Mouse (Mus musculus) liver, embryonic 14.5 days (tissue): ENCODE measurements at regions not wholly inside any gene's neighbourhood (a gene's known extent, or its start where the extent isn't known, plus 50 kb on each side); places are given as distances from the start of the nearest gene placed in this dataset.

ENCODE experiments used
- ATAC-seq: fragments of 200-750 bp; cut with Nextera tagmentation; 2 replicates; pipeline ENCODE4 v1.8.0; 2017; ENCODE audit warnings: moderate number of reproducible peaks, mild to moderate bottlenecking, moderate library complexity; ENCODE audit not compliant: insufficient read depth
- DNase-seq, 3 experiments: peaks; one replicate each; pipeline ENCODE4 v3.0.0-alpha.2; 2012 to 2013; ENCODE audit warnings: low read depth in 3 of 3, low spot score in 3 of 3
- H3K27ac ChIP-seq: fragments of 300-500 bp; sonication (generic); 2 replicates; pipeline ENCODE4 v1.5.1; 2014; ENCODE audit warnings: moderate library complexity, mild to moderate bottlenecking, control low read depth, inconsistent platforms
- H3K27me3 ChIP-seq: fragments of 300-500 bp; sonication (generic); 2 replicates; pipeline ENCODE4 v1.6.1; 2014; ENCODE audit warnings: mild to moderate bottlenecking, low read length, moderate library complexity; ENCODE audit not compliant: control insufficient read depth, insufficient read depth
- H3K36me3 ChIP-seq: fragments of 300-500 bp; sonication (generic); replicated peaks from 2 replicates; pipeline ENCODE4 v1.6.1; 2014; ENCODE audit warnings: low read depth; ENCODE audit not compliant: control insufficient read depth, insufficient read depth
- H3K4me1 ChIP-seq, 2 experiments: fragments of 200-500 bp in 1 of 2; fragments of 300-500 bp in 1 of 2; sonication (generic) in 1 of 2; replicated peaks; 2 replicates each; pipeline ENCODE4 v1.6.1; 2012 to 2014; ENCODE audit warnings: antibody characterized with exemption in 1 of 2, inconsistent platforms in 1 of 2, low read length in 1 of 2; ENCODE audit not compliant: control insufficient read depth in 2 of 2, insufficient read depth in 2 of 2
- H3K4me2 ChIP-seq: fragments of 300-500 bp; sonication (generic); 2 replicates; pipeline ENCODE4 v1.6.1; 2014; ENCODE audit warnings: low read depth, mild to moderate bottlenecking, control low read depth, moderate library complexity
- H3K4me3 ChIP-seq, 2 experiments: fragments of 200-500 bp in 1 of 2; fragments of 300-500 bp in 1 of 2; sonication (generic) in 1 of 2; 2 replicates each; pipeline ENCODE4 v1.5.1; 2012 to 2014; ENCODE audit warnings: low read depth in 2 of 2, low read length in 2 of 2, mild to moderate bottlenecking in 2 of 2, control low read depth in 1 of 2, inconsistent platforms in 1 of 2, moderate library complexity in 1 of 2; ENCODE audit not compliant: insufficient read depth in 1 of 2
- H3K9ac ChIP-seq: fragments of 300-500 bp; sonication (generic); replicated peaks from 2 replicates; pipeline ENCODE4 v1.6.1; 2014; ENCODE audit warnings: mild to moderate bottlenecking, control low read depth, moderate library complexity
- H3K9me3 ChIP-seq: fragments of 300-500 bp; sonication (generic); 2 replicates; pipeline ENCODE4 v1.6.1; 2016; ENCODE audit warnings: low read length, mixed read lengths; ENCODE audit not compliant: control insufficient read depth
- CTCF ChIP-seq: IDR thresholded peaks from 2 replicates; pipeline ENCODE4 v1.5.1; 2016; ENCODE audit warnings: antibody characterized with exemption, low read depth, control low read depth
- EP300 ChIP-seq: IDR thresholded peaks from 2 replicates; pipeline ENCODE4 v1.6.1; 2016; ENCODE audit warnings: antibody characterized with exemption, low read depth
- WGBS: fragments of 180-500 bp; shearing (Covaris S2); extraction: QIAGEN DNeasy Blood & Tissue Kit; methylation state at CpG from one replicate; pipeline ENCODE4 v1.1.7; 2014; ENCODE audit not compliant: insufficient replicate concordance; 5-methylcytosine and 5-hydroxymethylcytosine counted together

GRCm38 (mm10) chr10:68842023-68842735 is 118.7 kb downstream of the Tmem26 start:
- Histone ChIP-seq H3K36me3 (no peaks in the 10 kb centered on the region), H3K9me3 (no peaks in the 10 kb centered on the region), H3K4me1 (no peaks in the 10 kb centered on the region), H3K4me3 (no peak overlapping the region), H3K27me3 (no peaks in the 10 kb centered on the region), H3K27ac (no peak overlapping the region), H3K4me2 (0 out of 2 replicates have a peak overlapping the region, but pooled peaks have one; percentile 1), H3K9ac (no peak overlapping the region)
- no peak for DNase-seq
- TF ChIP-seq CTCF = no peak
- no peak for TF ChIP-seq EP300
- ATAC-seq = no peak
- WGBS = 21% methylated on average over 13 of the region's 13 CpGs

GRCm38 (mm10) chr10:68844066-68844465 is 120.6 kb downstream of the Tmem26 start:
- TF ChIP-seq EP300 (no peak), CTCF (no peak)
- no peaks in the 10 kb centered on the region for H3K36me3 ChIP-seq
- no peak overlapping the region for H3K27ac ChIP-seq
- WGBS = 39% methylated on average over 4 of the region's 4 CpGs
- no peaks in the 10 kb centered on the region for H3K9me3 ChIP-seq
- no peaks in the 10 kb centered on the region for H3K27me3 ChIP-seq
- no peak for DNase-seq
- ATAC-seq = no peak
- H3K4me2 ChIP-seq = no peak overlapping the region
- no peaks in the 10 kb centered on the region for H3K4me1 ChIP-seq
- H3K4me3 ChIP-seq = no peak overlapping the region
- no peak overlapping the region for H3K9ac ChIP-seq

GRCm38 (mm10) chr10:68844596-68844995 is 121.2 kb downstream of the Tmem26 start:
- Histone ChIP-seq H3K27me3 (no peaks in the 10 kb centered on the region), H3K36me3 (no peaks in the 10 kb centered on the region), H3K9me3 (no peaks in the 10 kb centered on the region), H3K4me2 (no peak overlapping the region), H3K27ac (no peak overlapping the region), H3K9ac (no peak overlapping the region), H3K4me1 (no peaks in the 10 kb centered on the region), H3K4me3 (no peak overlapping the region)
- ATAC-seq (no peak), DNase-seq (no peak)
- no peak for TF ChIP-seq EP300
- TF ChIP-seq CTCF = no peak
- 50% methylated on average over 7 of the region's 8 CpGs for WGBS

DNA sequence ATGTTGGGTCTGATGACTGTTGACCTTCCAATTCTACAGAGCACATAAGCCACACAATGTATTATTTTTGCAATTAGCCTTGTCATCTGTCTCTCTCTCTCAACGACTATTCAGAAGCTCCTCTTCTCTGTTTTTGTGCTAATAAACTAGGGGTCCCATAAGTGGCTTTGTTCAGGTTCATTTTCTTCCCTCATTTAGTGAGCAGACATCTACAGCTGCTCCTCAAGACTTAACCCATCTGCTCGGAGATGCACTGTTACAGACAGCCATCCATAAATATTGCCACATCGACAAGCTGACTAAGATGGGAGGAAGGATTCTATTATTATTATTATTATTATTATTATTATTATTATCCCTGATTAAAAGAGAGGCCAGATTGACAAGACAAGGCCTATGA is 127.7 kb downstream of the Tmem26 start:
- no peaks in the 10 kb centered on the region for H3K4me1 ChIP-seq
- no peaks in the 10 kb centered on the region for H3K9me3 ChIP-seq
- ATAC-seq = no peak
- TF ChIP-seq CTCF (no peak), EP300 (no peak)
- no peak overlapping the region for H3K9ac ChIP-seq
- no peak overlapping the region for H3K4me3 ChIP-seq
- no peak for DNase-seq
- H3K27me3 ChIP-seq = no peaks in the 10 kb centered on the region
- no peak overlapping the region for H3K27ac ChIP-seq
- no peak overlapping the region for H3K4me2 ChIP-seq
- no peaks in the 10 kb centered on the region for H3K36me3 ChIP-seq
- WGBS = 55% methylated on average over 3 of the region's 3 CpGs

GRCm38 (mm10) chr10:68855934-68856891 is 132.8 kb downstream of the Tmem26 start:
- H3K36me3 ChIP-seq = no peaks in the 10 kb centered on the region
- ATAC-seq (no peak), DNase-seq (no peak)

More at GRCm38 (mm10) chr10:68855934-68856891, 132.8 kb downstream of the Tmem26 start:
- no peak overlapping the region for H3K4me3 ChIP-seq
- H3K27me3 ChIP-seq = no peaks in the 10 kb centered on the region
- TF ChIP-seq CTCF (no peak), EP300 (no peak)
- 57% methylated on average over 13 of the region's 13 CpGs for WGBS
- no peak overlapping the region for H3K4me2 ChIP-seq
- H3K9me3 ChIP-seq = no peaks in the 10 kb centered on the region
- H3K9ac ChIP-seq = no peak overlapping the region
- no peak overlapping the region for H3K27ac ChIP-seq
- H3K4me1 ChIP-seq = no peaks in the 10 kb centered on the region
